Mouse (Mus musculus) lung, postnatal 0 days (tissue): ENCODE data around the gene Gpr171.

Experiments used
- CTCF ChIP-seq: IDR thresholded peaks from 2 replicates; pipeline ENCODE4 v1.5.1; 2016; ENCODE audit warnings: antibody characterized with exemption, mild to moderate bottlenecking
- EP300 ChIP-seq: IDR thresholded peaks from 2 replicates; pipeline ENCODE4 v1.6.1; 2016; ENCODE audit warnings: antibody characterized with exemption, mild to moderate bottlenecking, control low read depth

DNA sequence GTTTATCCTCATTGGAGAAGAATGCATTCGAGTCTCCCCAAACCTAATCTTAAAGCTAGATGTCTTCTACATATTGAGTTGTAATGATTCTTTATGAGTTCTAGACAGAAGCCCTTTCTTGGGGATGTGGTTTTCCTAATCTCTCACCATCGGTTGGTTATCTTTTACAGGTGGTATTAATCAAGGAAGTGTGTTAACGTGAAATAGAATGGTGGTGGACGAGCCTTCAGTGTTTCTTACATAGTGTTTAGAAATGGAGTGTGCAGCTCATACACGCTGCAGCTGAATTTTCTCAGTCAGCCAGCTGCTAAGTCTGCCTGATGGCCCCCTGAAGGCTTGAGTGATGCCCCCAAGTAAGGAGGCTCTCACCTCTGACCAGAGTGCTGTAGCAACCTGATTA lies 39.5 kb downstream of the Gpr171 start:
- TF ChIP-seq CTCF (no peak), EP300 (no peak)
